Mouse (Mus musculus) left cerebral cortex, postnatal 14 days (tissue): ENCODE results near the gene Gm10406. TPM values are rescaled to one million over a fixed set of nuclear protein-coding genes. Genes with fewer than 3 reads are reported as not detected.
"Not testable (repeated sequence)": the region's sequence is repeated elsewhere in the genome, so short reads cannot be mapped to it uniquely, and the experiment has no call there.

Experiments used
- DNase-seq, 2 experiments: peaks; one replicate each; pipeline ENCODE4 v3.0.0; 2021 to 2022; ENCODE audit warnings: low spot score in 2 of 2, mixed read lengths in 1 of 2
- intact Hi-C: fragments of 180-260 bp; cut with DNase I; formaldehyde crosslinking; loops from one replicate; pipeline ENCODE4 v1.15.1; 2025
- long read RNA-seq, 2 experiments: library from polyadenylated mRNA; stranded (forward); transcript quantifications; one replicate each; pipeline ENCODE4 v2.0.0; 2021
- total RNA-seq, 2 experiments: library from RNA; stranded (reverse); gene quantifications; 2 replicates each; pipeline ENCODE4 v1.2.3; 2021

The Gm10406 gene
- total RNA-seq: 1 to 10 TPM in 1 of 2 experiments, under 1 TPM in 1; 0.46 to 1.1 TPM
- long read RNA-seq, experiment 1, partial matches to known transcripts: 0 of 1 reads
- long read RNA-seq, experiment 1, other reads (novel, unspliced or antisense): 1 of 1 reads
- long read RNA-seq, experiment 2: 0 reads

DNA sequence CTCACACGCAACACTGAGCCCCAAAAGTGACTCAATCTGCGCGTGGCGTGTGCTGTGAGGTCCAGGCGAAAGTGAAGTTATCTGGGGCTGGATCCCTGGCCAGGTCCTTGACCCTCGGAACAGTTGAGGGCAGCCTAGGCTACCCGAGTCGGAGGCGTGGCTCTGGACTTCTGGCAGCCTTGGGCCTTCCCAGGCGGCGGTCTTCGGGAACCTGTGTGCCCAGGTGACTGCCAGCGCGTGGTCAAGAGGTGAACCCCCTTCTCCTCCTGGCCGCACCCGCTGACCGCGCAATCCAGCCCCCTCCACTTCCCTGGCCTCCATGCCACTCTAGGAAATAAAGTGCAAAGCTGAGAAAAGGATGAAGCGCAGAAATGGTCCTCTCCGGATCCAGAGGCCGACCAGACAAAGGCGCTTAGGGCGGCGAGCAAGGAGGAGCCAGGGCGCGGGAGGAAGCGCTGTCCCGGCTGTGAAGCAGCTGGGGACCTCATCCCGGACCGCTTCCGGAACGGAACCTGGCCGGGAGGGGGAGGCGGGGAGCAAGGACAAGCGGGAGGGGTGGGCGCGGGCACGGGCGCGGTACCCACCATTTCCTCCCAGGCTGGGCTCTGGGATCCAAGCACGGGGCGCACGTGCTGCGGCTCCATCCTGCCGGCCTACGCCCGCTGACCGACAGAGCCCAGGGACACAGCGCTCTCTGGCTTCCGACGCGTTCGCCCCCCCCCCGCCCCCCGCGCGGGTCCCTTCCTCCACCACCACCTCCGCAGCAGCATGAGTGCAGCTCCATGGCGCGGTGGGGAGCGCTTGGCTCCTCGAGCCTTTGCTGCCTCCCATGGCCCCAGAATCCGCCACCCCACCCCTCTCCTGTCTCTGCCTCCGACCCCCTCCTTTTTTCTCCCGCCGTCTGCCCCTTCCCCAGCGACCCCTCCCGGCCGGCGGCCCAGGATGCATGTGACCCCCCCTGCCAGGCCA is at the start of gene Gm10406:
Gene Gm10406 (minus strand): TSS at position 669 of the 969 bp plus-strand sequence.
- peak; percentile 18 to 19 for DNase-seq
- intact Hi-C loops: not testable (repeated sequence)

GRCm38 (mm10) chr14:7044870-7045269 is 17.6 kb upstream of the Gm10406 start, which contains the start of gene Gm3685:
Gm3685 (minus strand) TSS chr14:7044970.
- DNase-seq, intact Hi-C loops: not testable (repeated sequence)

DNA sequence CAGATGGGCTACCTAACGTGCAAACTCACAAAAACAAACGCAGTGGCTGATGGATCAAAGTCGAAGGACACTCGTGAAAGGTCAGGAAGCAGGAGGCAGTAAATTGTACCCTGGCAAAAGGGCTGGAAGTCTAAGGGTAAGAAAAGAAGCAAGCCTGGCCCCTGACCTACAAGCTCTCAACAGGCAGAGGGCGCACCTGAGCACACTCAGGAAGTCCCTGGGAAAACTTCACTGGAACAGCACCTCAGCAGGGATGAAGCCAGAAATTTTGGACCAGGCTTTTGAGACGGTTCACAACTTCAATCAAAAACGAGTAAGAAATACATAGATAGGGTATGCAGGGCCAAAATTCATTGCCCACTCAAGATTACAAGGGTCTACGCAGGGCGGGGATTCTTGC is 975 bp downstream of the Gm10406 start:
- intact Hi-C loops: not testable (repeated sequence)
- peak in 1 of 2 experiments; percentile 12 for DNase-seq

- intact Hi-C loops, DNase-seq: not testable (repeated sequence)
Measured at GRCm38 (mm10) chr14:6973718-6974117, 53.5 kb downstream of the Gm10406 start, which contains the start of gene Gm6356. Gm6356 (minus strand) TSS chr14:6973818.

Other genes starting within 250 kb of the Gm10406 start
- not detected for gene Gm3642, start 187.1 kb downstream of the Gm10406 start, total RNA-seq
- gene Gm3667, start 137.5 kb downstream of the Gm10406 start, total RNA-seq: 1 to 10 TPM; 1.6 to 2.6 TPM
- gene Gm6356, start 53.6 kb downstream of the Gm10406 start, total RNA-seq: not detected
- not detected for gene Gm3685, start 17.5 kb upstream of the Gm10406 start, total RNA-seq
- 1 to 10 TPM; 3.7 to 4.1 TPM for gene Gm3696, start 73.2 kb upstream of the Gm10406 start, total RNA-seq
- not detected for gene Gm6676, start 98.0 kb upstream of the Gm10406 start, total RNA-seq
- 1 to 10 TPM in 1 of 2 experiments, under 1 TPM in 1; 0.70 to 1.1 TPM for gene Gm3512, start 147.1 kb upstream of the Gm10406 start, total RNA-seq
- not detected for gene Gm16434, start 167.1 kb upstream of the Gm10406 start, total RNA-seq
- not detected for gene Gm3727, start 237.3 kb upstream of the Gm10406 start, total RNA-seq